Mouse (Mus musculus): ENCODE measurements around the gene Esp16. TPM values are rescaled to one million over a fixed set of nuclear protein-coding genes. Genes with fewer than 3 reads are reported as not detected.
"Not testable (repeated sequence)": the region's sequence is repeated elsewhere in the genome, so short reads cannot be mapped to it uniquely, and the experiment has no call there.

The Esp16 gene
- total RNA-seq (2021) = not detected

GRCm38 (mm10) chr17:39535842-39536241, at the start of gene Esp16:
Gene Esp16, plus strand, starts transcription at chr17:39536142.
- not testable (repeated sequence) for DNase-seq

- DNase-seq = not testable (repeated sequence)
Observed at GRCm38 (mm10) chr17:39498043-39498442, 37.9 kb upstream of the Esp16 start.

Other genes starting within 250 kb of the Esp16 start
- gene Esp18, start 129.8 kb upstream of the Esp16 start, total RNA-seq (2021) = not detected
- not detected for gene Esp15, start 104.8 kb downstream of the Esp16 start, total RNA-seq (2021)

All from layer of hippocampus, postnatal 36 days (tissue).